Mouse (Mus musculus) G1E (cell line): ENCODE measurements around the gene Galnt2. TPM values are rescaled to one million over a fixed set of nuclear protein-coding genes. Genes with fewer than 3 reads are reported as not detected.

Experiments used
- ATAC-seq: 2 replicates; pipeline ENCODE4 v1.8.0; 2016; ENCODE audit warnings: mild to moderate bottlenecking; ENCODE audit not compliant: insufficient number of reproducible peaks, poor library complexity, low FRiP score, severe bottlenecking; ENCODE audit errors: extremely low read depth
- DNase-seq: peaks from one replicate; pipeline ENCODE4 v3.0.0; 2012; ENCODE audit warnings: low spot score
- H3K27me3 ChIP-seq: 2 replicates; pipeline ENCODE4 v1.6.1; 2012; ENCODE audit warnings: mild to moderate bottlenecking, low read length, inconsistent platforms; ENCODE audit not compliant: insufficient read depth
- H3K36me3 ChIP-seq: replicated peaks from 2 replicates; pipeline ENCODE3; 2012; ENCODE audit warnings: mild to moderate bottlenecking, inconsistent platforms
- H3K4me1 ChIP-seq: 2 replicates; pipeline ENCODE4 v1.6.1; 2012; ENCODE audit warnings: low read depth, low read length, inconsistent platforms, mixed read lengths; ENCODE audit not compliant: insufficient read depth
- H3K4me3 ChIP-seq: 2 replicates; pipeline ENCODE4 v1.5.1; 2012; ENCODE audit warnings: low read depth, mild to moderate bottlenecking, inconsistent platforms, low read length, moderate library complexity, mixed read lengths
- H3K9me3 ChIP-seq: replicated peaks from 2 replicates; pipeline ENCODE4 v1.6.1; 2012; ENCODE audit warnings: inconsistent platforms
- CTCF ChIP-seq: IDR thresholded peaks from 2 replicates; pipeline ENCODE4 v1.5.1; 2012; ENCODE audit warnings: low read depth, low read length, inconsistent platforms, mixed read lengths
- GATA1 ChIP-seq: IDR thresholded peaks from 2 replicates; pipeline ENCODE4 v1.6.1; 2012; ENCODE audit warnings: borderline replicate concordance, low read length, inconsistent platforms, mixed read lengths
- GATA2 ChIP-seq: IDR thresholded peaks from 2 replicates; pipeline ENCODE4 v1.6.1; 2012; ENCODE audit warnings: low read depth, low read length, inconsistent platforms, borderline replicate concordance
- POLR2AphosphoS5 ChIP-seq: IDR thresholded peaks from 2 replicates; pipeline ENCODE4 v1.6.1; 2012; ENCODE audit warnings: low read depth, low read length, inconsistent platforms; ENCODE audit not compliant: insufficient replicate concordance
- TAL1 ChIP-seq: conservative IDR thresholded peaks from 2 replicates; pipeline ENCODE4 v1.6.1; 2012; ENCODE audit warnings: low read depth, low read length, inconsistent platforms, mixed read lengths
- polyA plus RNA-seq: library from polyadenylated mRNA; stranded (reverse); fragments of >175 nt; gene quantifications from 2 replicates; pipeline ENCODE4 v1.2.3, GENCODE M21; 2012
- total RNA-seq, 2 experiments: library from RNA; stranded (forward) in 1 of 2; stranded (reverse) in 1 of 2; fragments of 200-1000 nt in 1 of 2; fragments of >200 nt in 1 of 2; fragmentation: Nextera tagmentation in 1 of 2; gene quantifications; 2 replicates each; pipeline ENCODE4 v1.2.3; 2014 to 2017

The Galnt2 gene
- total and polyA plus RNA-seq, 3 experiments = not detected

GRCm38 (mm10) chr8:124200400-124200799, 30.8 kb upstream of the Galnt2 start:
- no peaks in the 10 kb centered on the region for H3K36me3 ChIP-seq
- TF ChIP-seq POLR2AphosphoS5 = no peak
- no peak for TF ChIP-seq TAL1
- no peak for TF ChIP-seq GATA2
- TF ChIP-seq CTCF = no peak
- H3K27me3 ChIP-seq = no peaks in the 10 kb centered on the region
- H3K9me3 ChIP-seq = peaks cover 26% of the 10 kb centered on the region
- H3K4me3 ChIP-seq = no peak overlapping the region
- DNase-seq (no peak), ATAC-seq (no peak)
- H3K4me1 ChIP-seq = no peaks in the 10 kb centered on the region

- Histone ChIP-seq H3K4me3 (no peak overlapping the region), H3K9me3 (peaks cover 25% of the 10 kb centered on the region), H3K4me1 (no peaks in the 10 kb centered on the region), H3K36me3 (no peaks in the 10 kb centered on the region), H3K27me3 (no peaks in the 10 kb centered on the region)
- ATAC-seq = no peak
- DNase-seq = no peak
- TF ChIP-seq GATA1 = no peak
- no peak for TF ChIP-seq GATA2
- no peak for TF ChIP-seq CTCF
- TF ChIP-seq TAL1 = no peak
- TF ChIP-seq POLR2AphosphoS5 = no peak
These were observed 29.5 kb upstream of the Galnt2 start for GRCm38 (mm10) chr8:124201706-124202105.

- ATAC-seq (no peak), DNase-seq (no peak)
- Histone ChIP-seq H3K4me1 (no peaks in the 10 kb centered on the region), H3K27me3 (no peaks in the 10 kb centered on the region), H3K36me3 (no peaks in the 10 kb centered on the region), H3K9me3 (peaks cover 30% of the 10 kb centered on the region), H3K4me3 (no peak overlapping the region)
- TF ChIP-seq TAL1 (no peak), GATA2 (no peak), POLR2AphosphoS5 (no peak), GATA1 (no peak), CTCF (no peak)
These were observed 28.3 kb upstream of the Galnt2 start for GRCm38 (mm10) chr8:124202895-124203294.

GRCm38 (mm10) chr8:124204001-124204601, 27.1 kb upstream of the Galnt2 start:
- Histone ChIP-seq H3K36me3 (no peaks in the 10 kb centered on the region), H3K4me3 (no peak overlapping the region), H3K4me1 (no peaks in the 10 kb centered on the region), H3K27me3 (no peaks in the 10 kb centered on the region), H3K9me3 (peaks cover 22% of the 10 kb centered on the region)
- TF ChIP-seq GATA2 (no peak), TAL1 (no peak), GATA1 (no peak), POLR2AphosphoS5 (no peak), CTCF (no peak)
- DNase-seq (no peak), ATAC-seq (no peak)

GRCm38 (mm10) chr8:124212148-124212547, 19.0 kb upstream of the Galnt2 start:
- H3K4me3 ChIP-seq = no peak overlapping the region
- ATAC-seq (no peak), DNase-seq (no peak)
- TF ChIP-seq CTCF (no peak), TAL1 (no peak), GATA1 (no peak), POLR2AphosphoS5 (no peak), GATA2 (no peak)
- H3K27me3 ChIP-seq = no peaks in the 10 kb centered on the region; the same call in 1 of the 2 replicates
- no peaks in the 10 kb centered on the region for H3K4me1 ChIP-seq
- peaks cover 19% of the 10 kb centered on the region for H3K9me3 ChIP-seq
- H3K36me3 ChIP-seq = no peaks in the 10 kb centered on the region

GRCm38 (mm10) chr8:124216951-124217350, 14.2 kb upstream of the Galnt2 start:
- H3K9me3 ChIP-seq = peaks cover 24% of the 10 kb centered on the region
- H3K4me3 ChIP-seq = no peak overlapping the region
- no peaks in the 10 kb centered on the region for H3K4me1 ChIP-seq
- no peaks in the 10 kb centered on the region for H3K36me3 ChIP-seq
- no peaks in the 10 kb centered on the region for H3K27me3 ChIP-seq
- DNase-seq (no peak), ATAC-seq (no peak)
- no peak for TF ChIP-seq TAL1
- no peak for TF ChIP-seq CTCF
- TF ChIP-seq POLR2AphosphoS5 = no peak
- no peak for TF ChIP-seq GATA2
- no peak for TF ChIP-seq GATA1

- H3K4me3 ChIP-seq = no peak overlapping the region
- H3K27me3 ChIP-seq = no peaks in the 10 kb centered on the region; the same call in 1 of the 2 replicates
- DNase-seq (no peak), ATAC-seq (no peak)
- no peaks in the 10 kb centered on the region for H3K4me1 ChIP-seq
- H3K9me3 ChIP-seq = peaks cover 33% of the 10 kb centered on the region
- TF ChIP-seq CTCF (no peak), GATA1 (no peak), POLR2AphosphoS5 (no peak), GATA2 (no peak), TAL1 (no peak)
- H3K36me3 ChIP-seq = no peaks in the 10 kb centered on the region
These were observed 1.3 kb upstream of the Galnt2 start for GRCm38 (mm10) chr8:124229883-124230282.
